Mouse (Mus musculus) hindbrain, postnatal 0 days (tissue): ENCODE data around the gene Ankrd44. TPM values are rescaled to one million over a fixed set of nuclear protein-coding genes. Genes with fewer than 3 reads are reported as not detected.

ENCODE experiments used
- ATAC-seq: fragments of 200-750 bp; cut with Nextera tagmentation; 2 replicates; pipeline ENCODE4 v1.8.0; 2017; ENCODE audit warnings: mild to moderate bottlenecking, moderate TSS enrichment, moderate library complexity
- DNase-seq: peaks from one replicate; pipeline ENCODE4 v3.0.0-alpha.2; 2015; ENCODE audit warnings: low spot score
- H3K27ac ChIP-seq: fragments of 300-500 bp; sonication (generic); 2 replicates; pipeline ENCODE4 v1.5.1; 2014; ENCODE audit warnings: mild to moderate bottlenecking
- H3K27me3 ChIP-seq: fragments of 300-500 bp; sonication (generic); 2 replicates; pipeline ENCODE4 v1.6.1; 2014; ENCODE audit warnings: low read length, mixed read lengths; ENCODE audit not compliant: insufficient read depth
- H3K36me3 ChIP-seq: fragments of 300-500 bp; sonication (generic); 2 replicates; pipeline ENCODE4 v1.6.1; 2014; ENCODE audit warnings: low read length, mixed read lengths; ENCODE audit not compliant: insufficient read depth
- H3K4me1 ChIP-seq: fragments of 300-500 bp; sonication (generic); 2 replicates; pipeline ENCODE4 v1.6.1; 2014; ENCODE audit warnings: antibody characterized with exemption, low read length, mixed read lengths; ENCODE audit not compliant: insufficient read depth
- H3K4me2 ChIP-seq: fragments of 300-500 bp; sonication (generic); 2 replicates; pipeline ENCODE4 v1.6.1; 2014; ENCODE audit warnings: low read depth, mild to moderate bottlenecking, low read length, moderate library complexity, mixed read lengths
- H3K4me3 ChIP-seq: fragments of 300-500 bp; sonication (generic); 2 replicates; pipeline ENCODE4 v1.5.1; 2014; ENCODE audit warnings: low read length
- H3K9ac ChIP-seq: fragments of 300-500 bp; sonication (generic); replicated peaks from 2 replicates; pipeline ENCODE4 v1.6.1; 2014; ENCODE audit warnings: mild to moderate bottlenecking, low read length, moderate library complexity, mixed read lengths
- H3K9me3 ChIP-seq: fragments of 300-500 bp; sonication (generic); 2 replicates; pipeline ENCODE4 v1.6.1; 2016; ENCODE audit warnings: low read length, mixed read lengths
- CTCF ChIP-seq: IDR thresholded peaks from 2 replicates; pipeline ENCODE4 v1.5.1; 2016; ENCODE audit warnings: antibody characterized with exemption, control low read depth, low read depth
- WGBS: fragments of 180-500 bp; shearing (Covaris S2); extraction: QIAGEN DNeasy Blood & Tissue Kit; methylation state at CpG from one replicate; pipeline ENCODE4 v1.1.7; 2014; 5-methylcytosine and 5-hydroxymethylcytosine counted together
- polyA plus RNA-seq: library from polyadenylated mRNA; unstranded; fragments of >200 nt; fragmentation: Nextera tagmentation; extraction: Ambion mirVana; gene quantifications from 2 replicates; pipeline ENCODE4 v1.2.1, GENCODE M21; 2015
- total RNA-seq: library from RNA; depleted of rRNA; stranded (reverse); fragments of >200 nt; gene quantifications from 2 replicates; pipeline ENCODE4 v1.2.3, GENCODE M21; 2014

Ankrd44 gene
- total and polyA plus RNA-seq, 2 experiments from 2014 or later = 13.7 to 82.9 TPM

DNA sequence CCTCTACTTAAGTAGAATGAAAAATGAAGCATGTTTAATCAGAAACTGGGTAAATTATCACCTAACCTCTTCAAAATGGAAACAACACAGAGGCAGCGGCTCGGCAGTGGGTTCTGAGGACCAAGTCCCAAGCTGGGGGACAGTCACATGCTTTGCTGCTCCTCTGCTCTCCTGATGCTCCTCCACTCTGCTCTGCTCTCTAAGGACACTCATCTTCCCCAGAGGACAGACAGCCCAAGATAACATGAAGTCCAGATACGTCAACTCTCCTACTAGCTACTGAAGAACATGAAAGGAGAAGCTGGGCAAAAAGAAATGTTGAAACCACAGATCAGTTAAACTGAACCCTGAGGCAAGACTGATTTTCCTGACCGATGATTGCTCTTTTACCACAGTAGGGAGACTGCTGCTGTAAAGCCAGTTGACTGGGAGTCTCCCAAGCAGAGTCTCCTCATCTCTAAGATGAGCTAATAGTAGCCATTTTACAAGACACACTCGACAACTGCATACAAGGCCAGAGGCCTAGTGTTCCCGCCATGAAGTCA, 90.5 kb downstream of the Ankrd44 start:
- 90% methylated on average over 6 of the region's 6 CpGs for WGBS
- Histone ChIP-seq H3K9me3 (no peaks in the 10 kb centered on the region), H3K4me1 (no peaks in the 10 kb centered on the region)

DNA sequence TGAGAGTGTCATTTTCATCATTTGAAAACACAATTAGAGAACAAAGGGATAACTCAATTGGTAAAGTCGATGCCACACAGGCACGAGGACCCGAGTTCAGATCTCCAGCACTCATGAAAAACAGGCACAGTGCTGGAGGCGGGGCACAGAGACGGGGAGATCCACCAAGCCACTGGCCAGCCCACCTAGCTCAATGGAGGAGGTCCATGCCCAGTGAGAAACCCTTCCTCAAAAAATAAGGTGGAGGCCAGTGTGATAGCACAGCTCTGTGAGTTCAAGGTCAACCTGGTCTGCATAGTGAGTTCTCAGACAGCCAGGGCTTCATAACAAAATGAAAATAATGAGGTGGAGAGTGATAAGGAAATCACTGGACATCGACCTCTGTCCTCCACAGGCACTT, 93.0 kb downstream of the Ankrd44 start:
- no peak overlapping the region for H3K4me2 ChIP-seq
- TF ChIP-seq CTCF = no peak
- H3K9ac ChIP-seq = no peak overlapping the region
- no peaks in the 10 kb centered on the region for H3K9me3 ChIP-seq
- ATAC-seq (no peak), DNase-seq (no peak)
- no peak overlapping the region for H3K4me3 ChIP-seq
- H3K27me3 ChIP-seq = no peaks in the 10 kb centered on the region
- no peaks in the 10 kb centered on the region for H3K36me3 ChIP-seq
- H3K27ac ChIP-seq = no peak overlapping the region
- no peaks in the 10 kb centered on the region for H3K4me1 ChIP-seq
- WGBS = 94% methylated on average over 6 of the region's 6 CpGs

More for the DNA sequence above, 90.5 kb downstream of the Ankrd44 start:
- TF ChIP-seq CTCF = no peak
- ATAC-seq (no peak), DNase-seq (no peak)
- H3K27me3 ChIP-seq = no peaks in the 10 kb centered on the region
- no peak overlapping the region for H3K27ac ChIP-seq
- no peaks in the 10 kb centered on the region for H3K36me3 ChIP-seq
- H3K9ac ChIP-seq = no peak overlapping the region
- no peak overlapping the region for H3K4me2 ChIP-seq
- no peak overlapping the region for H3K4me3 ChIP-seq

GRCm38 (mm10) chr1:54832765-54833164, 93.4 kb downstream of the Ankrd44 start:
- H3K9ac ChIP-seq = no peak overlapping the region
- H3K27ac ChIP-seq = no peak overlapping the region
- TF ChIP-seq CTCF = peak; percentile 69
- H3K4me2 ChIP-seq = no peak overlapping the region
- ATAC-seq (peak; percentile 66; the same call in 1 of the 2 replicates), DNase-seq (peak; percentile 93)
- WGBS = 0% methylated on average over 1 of the region's 1 CpGs
- H3K9me3 ChIP-seq = no peaks in the 10 kb centered on the region
- no peaks in the 10 kb centered on the region for H3K4me1 ChIP-seq
- H3K36me3 ChIP-seq = no peaks in the 10 kb centered on the region
- no peaks in the 10 kb centered on the region for H3K27me3 ChIP-seq
- no peak overlapping the region for H3K4me3 ChIP-seq

GRCm38 (mm10) chr1:54830223-54830622, 96.0 kb downstream of the Ankrd44 start:
- Histone ChIP-seq H3K4me2 (no peak overlapping the region), H3K36me3 (no peaks in the 10 kb centered on the region), H3K27ac (no peak overlapping the region), H3K9me3 (no peaks in the 10 kb centered on the region), H3K9ac (no peak overlapping the region), H3K4me3 (no peak overlapping the region), H3K4me1 (no peaks in the 10 kb centered on the region; the same call in 1 of the 2 replicates), H3K27me3 (no peaks in the 10 kb centered on the region)
- 49% methylated on average over 6 of the region's 6 CpGs for WGBS
- DNase-seq (no peak), ATAC-seq (no peak)
- TF ChIP-seq CTCF = no peak

DNA sequence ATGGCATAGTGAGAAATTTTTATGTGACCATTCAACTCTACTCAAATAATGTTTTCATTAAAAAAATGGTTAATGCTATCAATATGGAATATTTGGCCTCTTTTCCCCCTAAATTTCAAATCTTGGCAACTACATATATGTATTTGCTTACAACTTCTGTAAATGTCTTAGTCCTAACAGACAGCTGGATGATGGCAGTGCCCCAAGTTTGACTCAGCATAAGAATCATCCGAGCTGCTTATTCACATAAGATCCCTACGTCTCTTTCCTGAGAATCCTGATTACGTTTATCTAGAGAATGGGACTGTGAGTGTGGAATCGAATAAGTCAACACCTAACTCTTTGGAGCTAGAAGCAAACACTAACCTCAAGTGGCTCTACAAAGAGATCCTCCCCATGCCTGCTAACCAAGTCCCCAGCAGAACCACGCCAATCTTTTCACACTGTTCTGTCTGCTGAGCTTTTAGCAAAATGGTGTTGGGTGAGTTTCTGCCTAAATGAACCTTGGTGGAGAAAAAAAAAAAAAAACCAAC, 96.4 kb downstream of the Ankrd44 start:
- Histone ChIP-seq H3K4me2 (no peak overlapping the region), H3K4me3 (no peak overlapping the region), H3K4me1 (no peaks in the 10 kb centered on the region; the same call in 1 of the 2 replicates), H3K27me3 (no peaks in the 10 kb centered on the region), H3K9ac (no peak overlapping the region), H3K9me3 (no peaks in the 10 kb centered on the region), H3K36me3 (no peaks in the 10 kb centered on the region), H3K27ac (no peak overlapping the region)
- TF ChIP-seq CTCF = no peak
- no peak for ATAC-seq
- WGBS = 83% methylated on average over 5 of the region's 5 CpGs
- DNase-seq = no peak

DNA sequence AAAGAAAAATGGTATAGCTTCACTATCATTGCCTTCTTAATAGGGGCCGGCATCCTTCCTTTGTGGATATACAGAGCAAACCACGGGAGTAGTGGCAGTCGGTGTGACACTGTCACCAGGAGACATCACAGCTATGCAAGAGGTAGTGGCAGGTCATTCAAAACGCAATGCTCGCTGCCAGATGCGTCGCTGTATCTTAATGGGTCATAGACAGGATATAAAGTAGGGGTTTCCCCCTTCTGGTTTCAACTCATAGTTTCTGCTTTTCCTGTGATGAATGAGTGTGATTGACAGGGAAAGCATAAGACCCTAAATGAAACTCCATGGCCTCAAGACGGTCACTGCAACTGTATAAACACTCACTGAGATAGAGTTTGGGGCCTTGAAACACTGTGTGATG, 98.4 kb downstream of the Ankrd44 start:
- 69% methylated on average over 8 of the region's 8 CpGs for WGBS
- Histone ChIP-seq H3K27ac (no peak overlapping the region), H3K4me2 (no peak overlapping the region), H3K36me3 (no peaks in the 10 kb centered on the region), H3K27me3 (no peaks in the 10 kb centered on the region), H3K9ac (no peak overlapping the region), H3K9me3 (no peaks in the 10 kb centered on the region), H3K4me1 (no peaks in the 10 kb centered on the region; the same call in 1 of the 2 replicates), H3K4me3 (no peak overlapping the region)
- ATAC-seq (no peak), DNase-seq (no peak)
- TF ChIP-seq CTCF = no peak

DNA sequence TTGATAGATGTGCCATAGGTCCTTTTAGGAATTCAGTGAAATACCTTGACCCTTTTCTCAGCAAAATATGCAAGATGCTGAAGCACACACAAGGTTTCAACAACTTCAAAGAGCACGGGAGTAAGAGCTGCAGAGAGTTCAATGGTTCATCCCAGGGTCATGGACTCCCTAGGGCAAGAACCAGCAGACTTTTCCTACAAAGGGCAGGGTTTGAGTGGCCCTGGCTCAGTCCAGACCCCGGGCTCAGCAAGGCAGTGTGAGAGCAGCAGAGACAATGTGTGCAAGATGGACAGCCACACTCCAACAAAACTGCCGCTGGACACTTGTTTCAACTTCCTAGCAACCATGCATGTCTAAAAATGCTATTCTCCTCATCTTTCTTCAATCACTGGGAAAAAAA, 98.8 kb downstream of the Ankrd44 start:
- no peaks in the 10 kb centered on the region; the same call in 1 of the 2 replicates for H3K4me1 ChIP-seq
- H3K27ac ChIP-seq = no peak overlapping the region
- no peak overlapping the region for H3K4me2 ChIP-seq
- H3K9ac ChIP-seq = no peak overlapping the region
- H3K4me3 ChIP-seq = no peak overlapping the region
- H3K27me3 ChIP-seq = no peaks in the 10 kb centered on the region
- WGBS = 45% methylated on average over 3 of the region's 3 CpGs
- no peaks in the 10 kb centered on the region for H3K36me3 ChIP-seq
- ATAC-seq (no peak), DNase-seq (no peak)
- no peak for TF ChIP-seq CTCF
- no peaks in the 10 kb centered on the region for H3K9me3 ChIP-seq
